Mouse (Mus musculus) lung, embryonic 15.5 days (tissue): ENCODE measurements around the gene Hepacam. TPM values are rescaled to one million over a fixed set of nuclear protein-coding genes. Genes with fewer than 3 reads are reported as not detected.

Source experiments
- ATAC-seq: fragments of 200-750 bp; cut with Nextera tagmentation; 2 replicates; pipeline ENCODE4 v1.8.0; 2017; ENCODE audit warnings: moderate number of reproducible peaks, borderline replicate concordance; ENCODE audit not compliant: low FRiP score, low TSS enrichment; ENCODE audit errors: extremely low read depth
- H3K27ac ChIP-seq: fragments of 300-500 bp; sonication (generic); 2 replicates; pipeline ENCODE4 v1.5.1; 2015; ENCODE audit warnings: moderate library complexity, mild to moderate bottlenecking, inconsistent platforms
- H3K27me3 ChIP-seq: fragments of 300-500 bp; sonication (generic); 2 replicates; pipeline ENCODE4 v1.6.1; 2015; ENCODE audit warnings: inconsistent platforms
- H3K36me3 ChIP-seq: fragments of 300-500 bp; sonication (generic); 2 replicates; pipeline ENCODE4 v1.6.1; 2015; ENCODE audit warnings: inconsistent platforms
- H3K4me1 ChIP-seq: fragments of 300-500 bp; sonication (generic); 2 replicates; pipeline ENCODE4 v1.6.1; 2015; ENCODE audit warnings: inconsistent platforms
- H3K4me2 ChIP-seq: fragments of 300-500 bp; sonication (generic); 2 replicates; pipeline ENCODE4 v1.6.1; 2015; ENCODE audit warnings: inconsistent platforms, mild to moderate bottlenecking, moderate library complexity
- H3K4me3 ChIP-seq: fragments of 300-500 bp; sonication (generic); 2 replicates; pipeline ENCODE4 v1.5.1; 2015; ENCODE audit warnings: mild to moderate bottlenecking, inconsistent platforms
- H3K9ac ChIP-seq: fragments of 300-500 bp; sonication (generic); 2 replicates; pipeline ENCODE4 v1.6.1; 2015; ENCODE audit warnings: inconsistent platforms
- H3K9me3 ChIP-seq: fragments of 300-500 bp; sonication (generic); 2 replicates; pipeline ENCODE4 v1.6.1; 2016; ENCODE audit warnings: inconsistent platforms
- WGBS: fragments of 180-500 bp; shearing (Covaris S2); methylation state at CpG from one replicate; pipeline ENCODE4 v1.1.7; 2015; 5-methylcytosine and 5-hydroxymethylcytosine counted together
- polyA plus RNA-seq: library from polyadenylated mRNA; unstranded; fragments of >200 nt; fragmentation: Nextera tagmentation; extraction: Ambion mirVana; gene quantifications from 2 replicates; pipeline ENCODE4 v1.2.1, GENCODE M21; 2015

Gene Hepacam
- polyA plus RNA-seq, 1 experiment from 2014 or later: 0.11 TPM

GRCm38 (mm10) chr9:37362084-37362483, 5.1 kb upstream of the Hepacam start:
- Histone ChIP-seq H3K36me3 (no peaks in the 10 kb centered on the region), H3K4me1 (peaks cover 17% of the 10 kb centered on the region), H3K4me3 (no peak overlapping the region), H3K27ac (no peak overlapping the region), H3K27me3 (no peaks in the 10 kb centered on the region), H3K9ac (no peak overlapping the region), H3K9me3 (no peaks in the 10 kb centered on the region), H3K4me2 (no peak overlapping the region)
- ATAC-seq: no peak

- H3K9me3 ChIP-seq: no peaks in the 10 kb centered on the region
- no peak overlapping the region for H3K9ac ChIP-seq
- H3K27ac ChIP-seq: no peak overlapping the region
- peaks cover 17% of the 10 kb centered on the region for H3K4me1 ChIP-seq
- 56% methylated on average over 1 of the region's 1 CpGs for WGBS
- H3K4me2 ChIP-seq: no peak overlapping the region
- no peak overlapping the region for H3K4me3 ChIP-seq
- H3K27me3 ChIP-seq: no peaks in the 10 kb centered on the region
- no peak for ATAC-seq
- no peaks in the 10 kb centered on the region for H3K36me3 ChIP-seq
These were observed 4.3 kb upstream of the Hepacam start for GRCm38 (mm10) chr9:37362881-37363280.

GRCm38 (mm10) chr9:37363551-37363950, 3.6 kb upstream of the Hepacam start:
- Histone ChIP-seq H3K36me3 (no peaks in the 10 kb centered on the region), H3K9ac (no peak overlapping the region), H3K27me3 (no peaks in the 10 kb centered on the region), H3K4me3 (no peak overlapping the region), H3K4me2 (no peak overlapping the region), H3K9me3 (no peaks in the 10 kb centered on the region), H3K27ac (no peak overlapping the region), H3K4me1 (peaks cover 16% of the 10 kb centered on the region)
- ATAC-seq: no peak
- WGBS: 69% methylated on average over 3 of the region's 3 CpGs

GRCm38 (mm10) chr9:37364392-37364791, 2.8 kb upstream of the Hepacam start:
- ATAC-seq: no peak
- 63% methylated on average over 3 of the region's 3 CpGs for WGBS
- Histone ChIP-seq H3K4me3 (no peak overlapping the region), H3K27me3 (no peaks in the 10 kb centered on the region), H3K9ac (no peak overlapping the region), H3K4me2 (no peak overlapping the region), H3K27ac (no peak overlapping the region), H3K9me3 (no peaks in the 10 kb centered on the region), H3K4me1 (peaks cover 9% of the 10 kb centered on the region), H3K36me3 (no peaks in the 10 kb centered on the region)

- ATAC-seq: no peak
- H3K4me3 ChIP-seq: no peak overlapping the region
- H3K36me3 ChIP-seq: no peaks in the 10 kb centered on the region
- WGBS: 50% methylated on average over 5 of the region's 5 CpGs
- H3K9me3 ChIP-seq: no peaks in the 10 kb centered on the region
- no peak overlapping the region for H3K27ac ChIP-seq
- no peaks in the 10 kb centered on the region for H3K27me3 ChIP-seq
- H3K4me2 ChIP-seq: no peak overlapping the region
- H3K4me1 ChIP-seq: no peaks in the 10 kb centered on the region
- H3K9ac ChIP-seq: no peak overlapping the region
These were observed 1.4 kb upstream of the Hepacam start for GRCm38 (mm10) chr9:37365706-37366105.

GRCm38 (mm10) chr9:37368081-37368830, 1.1 kb downstream of the Hepacam start:
- Histone ChIP-seq H3K36me3 (no peaks in the 10 kb centered on the region), H3K27me3 (no peaks in the 10 kb centered on the region), H3K9ac (no peak overlapping the region), H3K4me1 (no peaks in the 10 kb centered on the region), H3K4me2 (no peak overlapping the region), H3K4me3 (no peak overlapping the region), H3K9me3 (no peaks in the 10 kb centered on the region), H3K27ac (peak overlapping the region; percentile 56)
- no peak for ATAC-seq
- 45% methylated on average over 11 of the region's 11 CpGs for WGBS

GRCm38 (mm10) chr9:37368860-37369259, 1.7 kb downstream of the Hepacam start:
- ATAC-seq: no peak
- no peak overlapping the region for H3K4me2 ChIP-seq
- no peaks in the 10 kb centered on the region for H3K9me3 ChIP-seq
- H3K4me3 ChIP-seq: no peak overlapping the region
- H3K27me3 ChIP-seq: no peaks in the 10 kb centered on the region
- 49% methylated on average over 8 of the region's 8 CpGs for WGBS
- H3K4me1 ChIP-seq: no peaks in the 10 kb centered on the region
- no peaks in the 10 kb centered on the region for H3K36me3 ChIP-seq
- H3K27ac ChIP-seq: peak overlapping the region; percentile 56
- H3K9ac ChIP-seq: no peak overlapping the region

- no peak overlapping the region for H3K4me2 ChIP-seq
- no peaks in the 10 kb centered on the region for H3K4me1 ChIP-seq
- no peak overlapping the region for H3K27ac ChIP-seq
- no peak for ATAC-seq
- H3K9ac ChIP-seq: no peak overlapping the region
- H3K9me3 ChIP-seq: no peaks in the 10 kb centered on the region
- 70% methylated on average over 7 of the region's 7 CpGs for WGBS
- H3K4me3 ChIP-seq: no peak overlapping the region
- H3K36me3 ChIP-seq: no peaks in the 10 kb centered on the region
- no peaks in the 10 kb centered on the region for H3K27me3 ChIP-seq
These were observed 4.2 kb downstream of the Hepacam start for GRCm38 (mm10) chr9:37371232-37371801.

GRCm38 (mm10) chr9:37375718-37376117, 8.6 kb downstream of the Hepacam start:
- Histone ChIP-seq H3K4me1 (no peaks in the 10 kb centered on the region), H3K36me3 (no peaks in the 10 kb centered on the region), H3K27me3 (no peaks in the 10 kb centered on the region), H3K27ac (no peak overlapping the region), H3K9me3 (no peaks in the 10 kb centered on the region), H3K9ac (no peak overlapping the region), H3K4me3 (no peak overlapping the region), H3K4me2 (no peak overlapping the region)
- WGBS: 89% methylated on average over 5 of the region's 5 CpGs
- no peak for ATAC-seq

GRCm38 (mm10) chr9:37383161-37383560, 16.0 kb downstream of the Hepacam start:
- no peak overlapping the region for H3K4me3 ChIP-seq
- no peak overlapping the region for H3K27ac ChIP-seq
- no peak overlapping the region for H3K4me2 ChIP-seq
- H3K9me3 ChIP-seq: no peaks in the 10 kb centered on the region
- no peak for ATAC-seq
- H3K9ac ChIP-seq: no peak overlapping the region
- WGBS: 89% methylated on average over 6 of the region's 6 CpGs
- H3K4me1 ChIP-seq: peaks cover 9% of the 10 kb centered on the region; the same call in 1 of the 2 replicates
- H3K27me3 ChIP-seq: peaks cover 14% of the 10 kb centered on the region
- H3K36me3 ChIP-seq: no peaks in the 10 kb centered on the region

- H3K27me3 ChIP-seq: peaks cover 14% of the 10 kb centered on the region
- H3K4me3 ChIP-seq: peak overlapping the region; percentile 41
- H3K4me1 ChIP-seq: peaks cover 9% of the 10 kb centered on the region; the same call in 1 of the 2 replicates
- peak; percentile 80 for ATAC-seq
- peak overlapping the region; percentile 47 for H3K9ac ChIP-seq
- 3% methylated on average over 54 of the region's 54 CpGs for WGBS
- H3K36me3 ChIP-seq: no peaks in the 10 kb centered on the region
- no peak overlapping the region for H3K27ac ChIP-seq
- peak overlapping the region; percentile 91 for H3K4me2 ChIP-seq
- no peaks in the 10 kb centered on the region for H3K9me3 ChIP-seq
These were observed 17.4 kb downstream of the Hepacam start for GRCm38 (mm10) chr9:37384284-37385182.

GRCm38 (mm10) chr9:37390891-37391290, 23.7 kb downstream of the Hepacam start:
- no peak overlapping the region for H3K4me3 ChIP-seq
- H3K9me3 ChIP-seq: no peaks in the 10 kb centered on the region
- ATAC-seq: no peak
- 75% methylated on average over 2 of the region's 2 CpGs for WGBS
- no peak overlapping the region for H3K9ac ChIP-seq
- H3K4me1 ChIP-seq: no peaks in the 10 kb centered on the region; the same call in 1 of the 2 replicates
- no peaks in the 10 kb centered on the region for H3K36me3 ChIP-seq
- H3K4me2 ChIP-seq: no peak overlapping the region
- no peak overlapping the region for H3K27ac ChIP-seq
- H3K27me3 ChIP-seq: peaks cover 2% of the 10 kb centered on the region; the same call in 1 of the 2 replicates
